Mouse (Mus musculus) limb, embryonic 10.5 days (tissue): ENCODE data around the gene Brwd1. TPM values are rescaled to one million over a fixed set of nuclear protein-coding genes. Genes with fewer than 3 reads are reported as not detected.
"Not testable (repeated sequence)": the region's sequence is repeated elsewhere in the genome, so short reads cannot be mapped to it uniquely, and the experiment has no call there.

Source experiments
- DNase-seq: peaks from one replicate; pipeline ENCODE4 v3.0.0-alpha.2; 2017; ENCODE audit warnings: low spot score
- H3K27ac ChIP-seq: fragments of 300-500 bp; sonication (generic); 2 replicates; pipeline ENCODE4 v1.5.1; 2016; ENCODE audit warnings: mild to moderate bottlenecking
- H3K27me3 ChIP-seq: fragments of 300-500 bp; sonication (generic); 2 replicates; pipeline ENCODE4 v1.6.1; 2016; ENCODE audit warnings: low read depth, mild to moderate bottlenecking; ENCODE audit not compliant: poor library complexity, severe bottlenecking
- H3K36me3 ChIP-seq: fragments of 300-500 bp; sonication (generic); 2 replicates; pipeline ENCODE4 v1.6.1; 2016; ENCODE audit warnings: mild to moderate bottlenecking, moderate library complexity
- H3K4me1 ChIP-seq: fragments of 300-500 bp; sonication (generic); 2 replicates; pipeline ENCODE4 v1.6.1; 2016
- H3K4me3 ChIP-seq: fragments of 300-500 bp; sonication (generic); 2 replicates; pipeline ENCODE4 v1.5.1; 2016; ENCODE audit warnings: mild to moderate bottlenecking, moderate library complexity
- H3K9me3 ChIP-seq: fragments of 300-500 bp; sonication (generic); replicated peaks from 2 replicates; pipeline ENCODE4 v1.6.1; 2016; ENCODE audit warnings: mild to moderate bottlenecking
- WGBS: fragments of 180-500 bp; shearing (Covaris S2); methylation state at CpG from one replicate; pipeline ENCODE4 v1.1.7; 2016; 5-methylcytosine and 5-hydroxymethylcytosine counted together
- polyA plus RNA-seq: library from polyadenylated mRNA; unstranded; fragments of >200 nt; fragmentation: Nextera tagmentation; extraction: Ambion mirVana; gene quantifications from 2 replicates; pipeline ENCODE4 v1.2.1, GENCODE M21; 2016

Brwd1 gene
- polyA plus RNA-seq, 1 experiment from 2014 or later = 146 TPM

GRCm38 (mm10) chr16:96044096-96044495 is 38.2 kb downstream of the Brwd1 start:
- WGBS = 67% methylated on average over 5 of the region's 5 CpGs
- no peak overlapping the region for H3K4me3 ChIP-seq
- no peaks in the 10 kb centered on the region for H3K9me3 ChIP-seq
- H3K4me1 ChIP-seq = no peaks in the 10 kb centered on the region
- H3K27me3 ChIP-seq = no peaks in the 10 kb centered on the region
- H3K36me3 ChIP-seq = peaks cover 100% of the 10 kb centered on the region
- no peak overlapping the region for H3K27ac ChIP-seq
- DNase-seq = no peak

GRCm38 (mm10) chr16:96040691-96041090 is 41.6 kb downstream of the Brwd1 start:
- WGBS = 94% methylated on average over 4 of the region's 4 CpGs
- Histone ChIP-seq H3K27ac (no peak overlapping the region), H3K9me3 (no peaks in the 10 kb centered on the region), H3K36me3 (peaks cover 100% of the 10 kb centered on the region), H3K4me1 (no peaks in the 10 kb centered on the region), H3K4me3 (no peak overlapping the region), H3K27me3 (no peaks in the 10 kb centered on the region)
- DNase-seq = no peak

- Histone ChIP-seq H3K4me1 (peaks cover 7% of the 10 kb centered on the region), H3K9me3 (no peaks in the 10 kb centered on the region), H3K27me3 (no peaks in the 10 kb centered on the region), H3K27ac (no peak overlapping the region), H3K36me3 (peaks cover 100% of the 10 kb centered on the region), H3K4me3 (no peak overlapping the region)
- no peak for DNase-seq
- 75% methylated on average over 6 of the region's 6 CpGs for WGBS
Observed at GRCm38 (mm10) chr16:96039538-96039937, 42.8 kb downstream of the Brwd1 start.

GRCm38 (mm10) chr16:96034473-96034872 is 47.9 kb downstream of the Brwd1 start:
- Histone ChIP-seq H3K27me3 (no peaks in the 10 kb centered on the region), H3K4me1 (peaks cover 9% of the 10 kb centered on the region), H3K27ac (peak overlapping the region; percentile 51), H3K4me3 (no peak overlapping the region), H3K9me3 (no peaks in the 10 kb centered on the region), H3K36me3 (peaks cover 100% of the 10 kb centered on the region)
- no peak for DNase-seq
- 82% methylated on average over 6 of the region's 6 CpGs for WGBS

- Histone ChIP-seq H3K27me3 (no peaks in the 10 kb centered on the region), H3K4me3 (no peak overlapping the region), H3K9me3 (no peaks in the 10 kb centered on the region), H3K36me3 (peaks cover 100% of the 10 kb centered on the region), H3K27ac (no peak overlapping the region), H3K4me1 (peaks cover 9% of the 10 kb centered on the region)
- WGBS = 92% methylated on average over 13 of the region's 13 CpGs
- DNase-seq = no peak
Observed at GRCm38 (mm10) chr16:96032368-96033043, 49.8 kb downstream of the Brwd1 start.

- H3K27ac ChIP-seq = no peak overlapping the region
- H3K9me3 ChIP-seq = no peaks in the 10 kb centered on the region
- no peaks in the 10 kb centered on the region for H3K27me3 ChIP-seq
- 95% methylated on average over 2 of the region's 2 CpGs for WGBS
- peaks cover 9% of the 10 kb centered on the region for H3K4me1 ChIP-seq
- H3K4me3 ChIP-seq = no peak overlapping the region
- no peak for DNase-seq
- H3K36me3 ChIP-seq = peaks cover 100% of the 10 kb centered on the region
Observed at GRCm38 (mm10) chr16:96030476-96031102, 51.7 kb downstream of the Brwd1 start.

GRCm38 (mm10) chr16:96026256-96026655 is 56.1 kb downstream of the Brwd1 start:
- Histone ChIP-seq H3K27me3 (no peaks in the 10 kb centered on the region), H3K9me3 (no peaks in the 10 kb centered on the region), H3K27ac (no peak overlapping the region), H3K4me1 (no peaks in the 10 kb centered on the region), H3K4me3 (no peak overlapping the region), H3K36me3 (peaks cover 94% of the 10 kb centered on the region)
- WGBS = 94% methylated on average over 5 of the region's 5 CpGs
- no peak for DNase-seq

GRCm38 (mm10) chr16:96025244-96025643 is 57.1 kb downstream of the Brwd1 start:
- 88% methylated on average over 3 of the region's 3 CpGs for WGBS
- Histone ChIP-seq H3K36me3 (peaks cover 94% of the 10 kb centered on the region), H3K27ac (no peak overlapping the region), H3K4me3 (no peak overlapping the region), H3K27me3 (no peaks in the 10 kb centered on the region), H3K9me3 (no peaks in the 10 kb centered on the region), H3K4me1 (no peaks in the 10 kb centered on the region)
- DNase-seq = no peak

GRCm38 (mm10) chr16:96021045-96021444 is 61.3 kb downstream of the Brwd1 start:
- Histone ChIP-seq H3K4me3 (no peak overlapping the region), H3K27me3 (no peaks in the 10 kb centered on the region), H3K9me3 (no peaks in the 10 kb centered on the region), H3K27ac (no peak overlapping the region), H3K4me1 (no peaks in the 10 kb centered on the region), H3K36me3 (peaks cover 94% of the 10 kb centered on the region)
- DNase-seq = no peak
- WGBS = 96% methylated on average over 10 of the region's 10 CpGs

GRCm38 (mm10) chr16:96009124-96009523 is 73.2 kb downstream of the Brwd1 start:
- peaks cover 54% of the 10 kb centered on the region for H3K36me3 ChIP-seq
- H3K4me1 ChIP-seq, H3K9me3 ChIP-seq, H3K27ac ChIP-seq, DNase-seq, H3K4me3 ChIP-seq, H3K27me3 ChIP-seq: not testable (repeated sequence)
- WGBS = no CpG with 5 or more reads among the region's 10 CpGs

- peaks cover 60% of the 10 kb centered on the region for H3K36me3 ChIP-seq
- no CpG with 5 or more reads among the region's 10 CpGs for WGBS
- not testable (repeated sequence) for H3K4me1 ChIP-seq, H3K27ac ChIP-seq, H3K27me3 ChIP-seq, H3K9me3 ChIP-seq, H3K4me3 ChIP-seq, DNase-seq
Observed at GRCm38 (mm10) chr16:96004278-96004677, 78.0 kb downstream of the Brwd1 start.

GRCm38 (mm10) chr16:95999291-95999690 is 83.0 kb downstream of the Brwd1 start:
- Histone ChIP-seq H3K9me3 (no peaks in the 10 kb centered on the region), H3K4me1 (0 out of 2 replicates have a peak, but pooled peaks cover 1% of the 10 kb centered on the region), H3K27me3 (no peaks in the 10 kb centered on the region), H3K4me3 (no peak overlapping the region), H3K27ac (no peak overlapping the region), H3K36me3 (peaks cover 78% of the 10 kb centered on the region)
- no peak for DNase-seq
- WGBS = 92% methylated on average over 5 of the region's 5 CpGs

GRCm38 (mm10) chr16:95996156-95996555 is 86.2 kb downstream of the Brwd1 start:
- no peak for DNase-seq
- Histone ChIP-seq H3K4me3 (no peak overlapping the region), H3K27ac (no peak overlapping the region), H3K4me1 (peaks cover 23% of the 10 kb centered on the region), H3K9me3 (no peaks in the 10 kb centered on the region), H3K27me3 (no peaks in the 10 kb centered on the region), H3K36me3 (peaks cover 75% of the 10 kb centered on the region)
- 91% methylated on average over 7 of the region's 7 CpGs for WGBS
